Mouse (Mus musculus): ENCODE measurements at regions not wholly inside any gene's neighbourhood (a gene's known extent, or its start where the extent isn't known, plus 50 kb on each side); places are given as distances from the start of the nearest gene placed in this dataset.

DNA sequence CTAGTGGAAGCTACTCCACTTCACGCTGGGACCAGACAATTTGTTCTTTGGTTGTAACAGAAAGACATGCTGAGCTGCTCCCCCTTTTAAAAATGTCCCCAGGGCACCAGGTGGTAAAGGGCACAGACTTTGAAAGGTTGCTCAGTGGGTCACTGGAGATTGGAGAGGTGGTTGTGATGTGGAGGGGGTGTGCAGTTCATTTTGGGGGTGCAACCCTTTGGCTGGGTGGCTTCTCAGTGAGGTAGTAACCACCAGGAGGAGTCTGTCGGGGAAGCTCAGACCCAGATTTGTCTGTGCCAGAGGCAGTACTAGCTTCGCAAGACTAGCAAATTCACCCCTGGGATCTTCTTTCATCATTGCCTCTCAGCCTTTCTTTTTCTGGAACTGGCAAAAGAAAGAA is 189.0 kb upstream of the Krr1 start:
- no peak for DNase-seq (ENCODE audit: low spot score in 2 of 2)

DNA sequence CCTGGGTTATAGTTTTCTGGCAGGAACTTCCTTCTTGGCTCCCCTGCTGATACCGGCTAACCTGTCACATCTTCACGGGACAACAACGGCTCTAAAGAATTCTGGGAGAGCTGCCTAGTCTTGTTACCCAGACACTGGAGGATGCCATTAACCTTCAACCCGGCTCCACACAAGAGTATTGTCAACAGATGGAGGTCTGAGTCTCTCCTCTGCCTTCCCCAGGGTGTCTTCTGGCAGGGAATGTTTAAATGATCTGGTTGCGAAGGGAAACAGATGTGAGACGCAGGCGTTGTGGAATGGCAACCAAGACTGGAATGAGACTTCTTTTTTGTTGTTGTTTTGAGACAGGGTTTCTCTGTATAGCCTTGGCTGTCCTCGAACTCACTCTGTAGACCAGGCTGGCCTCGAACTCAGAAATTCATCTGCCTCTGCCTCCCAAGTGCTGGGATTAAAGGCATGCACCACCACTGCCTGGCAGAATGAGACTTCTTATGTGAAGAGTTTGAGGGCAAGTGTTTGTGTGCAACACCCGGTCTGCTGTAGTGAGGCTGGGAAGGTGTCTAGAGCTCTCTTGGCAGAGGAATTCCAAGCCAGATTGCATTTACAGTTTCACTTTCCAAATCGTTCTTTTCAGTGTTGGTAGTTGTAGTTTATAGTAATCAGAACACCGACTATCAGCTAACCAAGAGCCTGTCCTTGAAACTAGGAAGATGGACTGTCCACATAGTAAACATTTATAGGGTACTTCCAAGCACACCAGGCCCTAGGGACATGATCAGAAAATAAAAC is 188.2 kb upstream of the Krr1 start:
- DNase-seq (ENCODE audit: low spot score in 2 of 2) = no peak

DNA sequence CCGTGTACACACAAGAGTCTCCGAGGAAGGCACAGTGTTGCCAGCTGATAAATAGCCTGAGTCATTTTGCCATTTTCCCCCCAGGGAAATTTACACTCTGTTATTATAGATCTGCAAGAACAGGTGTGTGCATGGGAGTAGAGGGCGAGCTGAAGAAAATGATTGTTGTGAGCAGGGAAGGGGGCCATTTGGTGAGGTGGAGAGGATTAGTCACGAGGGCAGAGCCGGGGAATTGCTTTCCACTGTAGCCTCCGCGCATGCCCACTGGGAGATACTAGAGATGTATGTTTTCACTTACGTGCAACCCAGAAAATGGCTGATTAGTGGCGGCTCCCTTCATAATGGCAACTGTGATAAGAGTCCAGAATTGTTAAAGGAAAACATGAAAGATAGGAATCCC is 185.3 kb upstream of the Krr1 start:
- no peak for DNase-seq (ENCODE audit: low spot score in 2 of 2)

DNA sequence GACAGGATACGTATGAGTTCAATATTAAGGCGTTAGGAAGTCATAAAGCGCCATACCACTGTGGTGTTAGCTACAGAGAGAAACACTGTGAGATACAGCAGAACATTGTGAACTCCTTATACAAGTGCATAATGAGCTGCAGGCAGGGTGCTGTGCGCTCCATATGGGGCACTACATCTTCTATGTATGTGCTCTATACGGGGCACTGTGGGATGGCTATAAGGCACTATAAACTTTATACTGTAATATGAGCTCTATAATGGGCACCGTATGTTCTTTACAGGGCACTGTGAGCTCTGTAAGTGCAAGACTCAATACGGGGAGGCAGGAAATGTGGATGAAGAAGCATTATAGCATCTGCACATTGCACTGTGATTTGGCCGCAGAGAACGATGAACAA is 183.2 kb upstream of the Krr1 start:
- no peak for DNase-seq (ENCODE audit: low spot score in 2 of 2)

DNA sequence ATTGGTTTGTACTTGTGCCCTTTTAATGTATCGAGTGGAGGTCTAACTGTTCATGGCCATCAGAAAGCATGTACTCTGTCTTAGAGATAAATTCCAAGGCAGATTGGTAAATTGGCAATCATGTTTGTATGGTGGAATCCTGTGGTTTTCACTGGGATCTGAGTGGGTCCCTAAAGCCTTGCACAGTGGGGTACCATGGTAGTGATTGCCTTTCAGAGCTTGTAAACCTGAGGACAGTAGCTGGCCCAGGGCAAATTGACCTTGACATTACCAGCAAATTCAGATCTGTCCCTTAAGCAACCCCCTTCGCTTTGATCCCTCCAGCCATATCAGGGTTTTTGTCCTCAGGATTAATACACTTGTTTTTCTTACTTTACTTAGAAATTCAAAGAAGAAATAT is 181.6 kb upstream of the Krr1 start:
- DNase-seq (ENCODE audit: low spot score in 2 of 2) = no peak

DNA sequence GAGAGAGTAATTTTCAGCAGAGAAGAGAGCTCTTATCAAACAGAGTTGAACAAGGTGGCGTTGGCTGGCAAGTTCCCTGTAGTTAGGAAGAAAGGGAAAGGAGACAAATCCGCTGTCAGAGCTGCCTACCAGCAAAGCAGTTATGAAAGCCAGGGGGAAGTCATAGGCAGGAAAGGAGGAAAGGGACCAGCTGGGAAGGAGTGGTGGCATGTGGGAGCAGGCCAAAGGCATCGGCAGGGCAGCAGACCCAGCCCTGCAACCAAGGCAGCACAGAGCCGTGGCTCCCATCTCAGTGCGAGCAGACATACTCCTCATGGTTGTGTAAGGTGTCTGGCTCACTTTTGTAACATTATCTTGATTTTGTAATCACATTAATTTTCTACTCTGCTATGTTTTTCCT is 177.4 kb upstream of the Krr1 start:
- DNase-seq (ENCODE audit: low spot score in 2 of 2) = no peak

DNA sequence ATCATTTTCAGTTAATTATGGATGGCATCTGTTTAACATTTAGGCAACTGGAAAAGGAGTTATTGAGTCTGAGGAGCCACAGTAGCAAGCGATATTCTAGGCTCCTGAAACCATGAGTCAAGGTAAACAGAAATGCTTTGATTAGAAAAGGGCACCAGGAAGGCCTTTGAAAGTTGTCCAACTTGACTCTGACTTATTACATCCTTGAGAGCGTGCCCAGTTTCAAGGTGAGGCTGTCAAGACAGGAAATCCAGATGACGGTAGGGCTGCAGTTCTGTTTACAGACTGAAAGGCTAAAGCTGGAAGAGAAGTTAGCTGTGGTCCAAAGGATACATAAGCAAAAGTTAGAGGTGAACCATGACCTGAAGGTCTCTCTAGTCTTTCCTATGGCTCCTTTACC is 176.7 kb upstream of the Krr1 start:
- DNase-seq (ENCODE audit: low spot score in 2 of 2) = no peak

GRCm38 (mm10) chr10:111798851-111799281 is 173.6 kb upstream of the Krr1 start:
- DNase-seq (ENCODE audit: low spot score in 2 of 2) = no peak

DNA sequence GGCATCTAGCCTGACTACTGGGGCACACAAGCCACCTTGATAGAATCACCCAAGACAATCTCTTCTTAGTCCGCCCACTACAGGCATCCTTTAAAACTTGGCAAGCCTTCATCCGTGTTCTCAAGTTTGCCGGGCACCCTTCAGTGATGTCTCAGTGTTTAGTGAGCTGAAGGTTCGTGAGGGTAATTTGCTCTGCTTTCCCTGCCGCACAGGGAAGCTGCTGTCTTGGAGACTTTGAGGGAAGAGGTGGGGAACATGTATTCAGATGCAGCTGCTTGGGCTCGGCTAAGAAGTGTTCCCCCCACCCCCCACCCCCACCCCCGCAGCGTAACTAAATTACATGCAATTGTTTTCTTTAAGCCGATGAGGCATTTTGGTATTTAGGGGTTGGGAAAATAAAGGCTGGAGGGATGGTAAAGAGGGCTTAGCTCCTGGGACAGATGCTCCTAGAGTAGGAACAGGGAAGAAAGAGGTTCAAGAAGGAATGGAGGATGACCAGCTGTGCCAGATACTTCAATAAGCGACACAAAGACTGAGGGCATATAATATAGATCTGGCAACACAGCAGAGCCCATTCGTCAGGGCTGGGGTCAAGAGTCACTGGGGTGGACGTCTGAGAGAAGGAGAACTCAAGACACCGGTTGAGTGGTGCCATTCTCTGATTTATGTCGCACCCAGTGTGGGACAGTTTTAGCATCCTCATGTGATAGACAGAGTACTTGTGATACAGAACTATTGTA is 172.4 kb upstream of the Krr1 start:
- DNase-seq (ENCODE audit: low spot score in 2 of 2) = no peak

DNA sequence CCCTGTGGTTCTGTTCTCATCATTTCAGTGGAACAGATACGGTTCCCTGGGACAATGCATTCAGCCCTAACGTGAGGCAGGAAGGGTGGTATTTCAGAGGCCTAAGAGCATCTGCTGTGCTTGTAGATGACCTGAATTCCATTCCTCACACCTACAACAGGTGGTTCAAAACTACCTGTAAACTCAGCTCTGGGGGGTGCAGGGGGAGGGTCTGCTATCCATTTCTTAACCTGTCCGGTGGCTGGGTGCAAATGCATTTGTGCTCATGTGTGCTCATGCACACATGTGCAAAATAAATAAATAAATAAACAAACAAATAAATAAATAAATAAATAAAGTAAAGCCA is 171.9 kb upstream of the Krr1 start:
- DNase-seq (ENCODE audit: low spot score in 2 of 2) = no peak

GRCm38 (mm10) chr10:111801021-111801793 is 171.3 kb upstream of the Krr1 start:
- no peak for DNase-seq (ENCODE audit: low spot score in 2 of 2)

GRCm38 (mm10) chr10:111801794-111802359 is 170.6 kb upstream of the Krr1 start:
- DNase-seq (ENCODE audit: low spot score in 2 of 2) = no peak

DNA sequence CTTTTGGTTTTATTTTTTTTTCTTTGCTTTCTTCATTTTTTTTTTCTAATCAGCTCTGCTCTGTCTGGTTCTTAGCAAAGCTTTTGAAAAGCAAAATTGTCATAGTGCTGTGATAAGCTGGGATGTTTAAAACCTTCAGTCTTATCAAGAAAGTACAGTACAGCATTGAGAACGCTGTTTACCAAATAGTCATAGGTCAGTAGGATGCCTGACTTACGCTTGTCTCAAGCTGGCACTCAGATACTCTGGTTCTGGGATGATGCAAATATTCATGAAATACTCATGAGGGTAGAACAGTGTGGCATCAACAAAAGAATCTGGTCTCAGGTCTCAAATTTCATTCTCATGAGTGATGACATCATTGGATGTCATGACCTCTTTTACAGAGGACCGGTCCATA is 166.1 kb upstream of the Krr1 start:
- no peak for DNase-seq (ENCODE audit: low spot score in 2 of 2)

DNA sequence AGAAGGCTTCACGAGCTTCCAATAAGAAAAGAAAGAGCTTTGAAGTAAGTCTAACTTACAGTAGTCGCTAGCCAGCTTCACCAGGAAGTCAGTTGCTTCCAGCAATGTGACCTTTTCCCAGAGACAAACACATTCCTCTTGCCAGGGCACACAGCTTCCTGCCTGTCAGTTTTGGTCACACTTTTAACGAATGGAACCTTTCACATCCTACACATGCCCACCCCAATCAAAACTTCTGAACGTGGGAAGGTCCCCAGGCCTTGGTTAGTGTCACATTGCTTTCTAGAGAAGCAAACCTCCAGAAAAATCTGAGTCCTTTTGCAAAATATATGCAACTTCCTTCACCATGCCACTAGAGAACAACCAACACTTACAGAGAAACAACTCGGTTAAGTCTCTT is 165.5 kb upstream of the Krr1 start:
- DNase-seq (ENCODE audit: low spot score in 2 of 2) = no peak

- DNase-seq (ENCODE audit: low spot score in 2 of 2) = no peak
Measured at GRCm38 (mm10) chr10:111813736-111814135, 158.7 kb upstream of the Krr1 start.

DNA sequence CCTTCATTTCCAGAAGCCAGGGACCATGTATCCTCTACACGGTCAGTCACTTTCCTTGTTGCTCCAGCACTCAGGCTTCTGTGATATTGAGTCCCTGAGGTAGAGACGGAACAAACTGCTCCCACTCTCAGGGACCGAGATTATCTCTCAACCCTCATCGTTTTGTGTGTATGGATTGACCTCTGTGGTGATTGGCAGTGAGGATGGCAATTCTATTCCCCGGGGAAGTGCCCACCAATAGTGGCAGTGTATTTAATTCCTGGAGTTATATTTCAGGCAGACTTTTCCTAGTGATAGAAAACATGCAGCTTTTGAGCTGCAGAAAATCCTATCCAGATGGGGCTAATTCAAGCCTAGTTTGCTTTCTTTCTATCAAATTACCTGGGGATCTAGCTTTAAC is 157.8 kb upstream of the Krr1 start:
- no peak for DNase-seq (ENCODE audit: low spot score in 2 of 2)

GRCm38 (mm10) chr10:111815160-111815559 is 157.3 kb upstream of the Krr1 start:
- DNase-seq (ENCODE audit: low spot score in 2 of 2) = no peak

GRCm38 (mm10) chr10:111815821-111816599 is 156.5 kb upstream of the Krr1 start:
- DNase-seq (ENCODE audit: low spot score in 2 of 2) = peak in 1 of 2 experiments; percentile 33

DNA sequence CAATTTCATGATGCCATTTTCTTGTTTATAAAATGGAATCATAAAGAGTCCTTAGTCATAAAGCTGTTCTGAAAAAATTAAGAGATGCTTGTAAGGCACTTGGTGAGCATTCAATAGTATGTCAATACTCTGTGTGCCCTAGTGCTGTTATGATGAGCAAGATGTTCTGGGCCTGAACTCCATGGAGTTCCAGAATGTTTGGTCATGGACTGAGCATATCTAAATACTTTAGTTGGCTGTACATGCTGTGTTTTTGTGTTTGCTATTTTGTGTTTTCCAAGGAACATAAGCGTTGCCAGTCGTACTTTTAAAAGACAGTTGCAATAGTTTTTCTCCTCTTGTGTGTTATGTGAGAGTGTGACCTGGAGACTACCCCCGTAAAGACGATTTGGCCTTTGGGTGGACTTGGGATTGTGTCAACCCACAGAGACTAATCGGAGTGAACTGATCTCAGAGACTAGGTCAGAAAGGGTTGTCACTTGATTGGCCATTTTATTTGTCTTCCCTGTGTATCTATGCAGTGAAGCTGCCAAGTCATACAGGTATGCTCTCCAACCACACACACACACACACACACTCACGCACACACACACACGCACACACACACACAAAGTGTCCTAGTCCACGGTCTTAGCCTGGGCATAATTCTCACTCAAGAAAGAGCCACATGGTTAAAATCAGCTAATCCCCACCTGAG is 152.6 kb upstream of the Krr1 start:
- no peak for DNase-seq (ENCODE audit: low spot score in 2 of 2)

- no peak for DNase-seq (ENCODE audit: low spot score in 2 of 2)
Measured at GRCm38 (mm10) chr10:111824820-111825219, 147.6 kb upstream of the Krr1 start.
